Mouse (Mus musculus): ENCODE results near the gene Rab12. TPM values are rescaled to one million over a fixed set of nuclear protein-coding genes. Genes with fewer than 3 reads are reported as not detected.

Rab12 gene
- polyA plus RNA-seq, 1 experiment from 2014 or later = 48.6 TPM

- H3K4me3 ChIP-seq = no peak overlapping the region
- H3K27ac ChIP-seq = no peak overlapping the region
- no peaks in the 10 kb centered on the region for H3K27me3 ChIP-seq
- H3K9ac ChIP-seq = no peak overlapping the region
- no peaks in the 10 kb centered on the region for H3K9me3 ChIP-seq
- H3K36me3 ChIP-seq = 0 out of 2 replicates have a peak, but pooled peaks cover 4% of the 10 kb centered on the region
- no peak overlapping the region for H3K4me2 ChIP-seq
- peaks cover 23% of the 10 kb centered on the region for H3K4me1 ChIP-seq
- no peak for ATAC-seq (ENCODE audit: insufficient number of reproducible peaks, low FRiP score, low TSS enrichment, low read depth)
- WGBS = 88% methylated on average over 4 of the region's 4 CpGs
These were observed 2.6 kb downstream of the Rab12 start for GRCm38 (mm10) chr17:66516953-66517352.

GRCm38 (mm10) chr17:66514288-66514995 is 5.1 kb downstream of the Rab12 start:
- Histone ChIP-seq H3K27ac (no peak overlapping the region), H3K9ac (no peak overlapping the region), H3K4me3 (no peak overlapping the region), H3K4me2 (no peak overlapping the region), H3K4me1 (peaks cover 25% of the 10 kb centered on the region), H3K27me3 (no peaks in the 10 kb centered on the region), H3K9me3 (no peaks in the 10 kb centered on the region), H3K36me3 (0 out of 2 replicates have a peak, but pooled peaks cover 4% of the 10 kb centered on the region)
- no peak for ATAC-seq (ENCODE audit: insufficient number of reproducible peaks, low FRiP score, low TSS enrichment, low read depth)
- 71% methylated on average over 10 of the region's 10 CpGs for WGBS

GRCm38 (mm10) chr17:66512202-66512956 is 7.2 kb downstream of the Rab12 start:
- Histone ChIP-seq H3K4me3 (no peak overlapping the region), H3K9me3 (no peaks in the 10 kb centered on the region), H3K36me3 (0 out of 2 replicates have a peak, but pooled peaks cover 8% of the 10 kb centered on the region), H3K4me2 (no peak overlapping the region), H3K4me1 (peaks cover 12% of the 10 kb centered on the region; the same call in 1 of the 2 replicates), H3K9ac (no peak overlapping the region), H3K27ac (no peak overlapping the region), H3K27me3 (no peaks in the 10 kb centered on the region)
- no peak for ATAC-seq (ENCODE audit: insufficient number of reproducible peaks, low FRiP score, low TSS enrichment, low read depth)
- 62% methylated on average over 15 of the region's 15 CpGs for WGBS

GRCm38 (mm10) chr17:66510221-66510683 is 9.3 kb downstream of the Rab12 start:
- H3K36me3 ChIP-seq = peaks cover 18% of the 10 kb centered on the region

GRCm38 (mm10) chr17:66507049-66507954 is 12.2 kb downstream of the Rab12 start:
- ATAC-seq (ENCODE audit: insufficient number of reproducible peaks, low FRiP score, low TSS enrichment, low read depth) = no peak
- peaks cover 30% of the 10 kb centered on the region for H3K36me3 ChIP-seq
- no peaks in the 10 kb centered on the region for H3K27me3 ChIP-seq
- no peak overlapping the region for H3K4me2 ChIP-seq
- no peak overlapping the region for H3K9ac ChIP-seq
- H3K27ac ChIP-seq = no peak overlapping the region
- peaks cover 7% of the 10 kb centered on the region; the same call in 1 of the 2 replicates for H3K4me1 ChIP-seq
- no peak overlapping the region for H3K4me3 ChIP-seq
- 82% methylated on average over 9 of the region's 9 CpGs for WGBS
- H3K9me3 ChIP-seq = no peaks in the 10 kb centered on the region

More at GRCm38 (mm10) chr17:66510221-66510683, 9.3 kb downstream of the Rab12 start:
- no peak overlapping the region for H3K4me2 ChIP-seq
- no peak overlapping the region for H3K4me3 ChIP-seq
- peaks cover 12% of the 10 kb centered on the region; the same call in 1 of the 2 replicates for H3K4me1 ChIP-seq
- no peaks in the 10 kb centered on the region for H3K9me3 ChIP-seq
- ATAC-seq (ENCODE audit: insufficient number of reproducible peaks, low FRiP score, low TSS enrichment, low read depth) = peak; percentile 38; the same call in 1 of the 2 replicates
- no peak overlapping the region for H3K27ac ChIP-seq
- no peaks in the 10 kb centered on the region for H3K27me3 ChIP-seq
- 49% methylated on average over 10 of the region's 10 CpGs for WGBS
- no peak overlapping the region for H3K9ac ChIP-seq

- H3K4me3 ChIP-seq = no peak overlapping the region
- 88% methylated on average over 8 of the region's 8 CpGs for WGBS
- no peak overlapping the region for H3K9ac ChIP-seq
- peaks cover 45% of the 10 kb centered on the region for H3K36me3 ChIP-seq
- no peak overlapping the region for H3K27ac ChIP-seq
- H3K4me2 ChIP-seq = no peak overlapping the region
- no peaks in the 10 kb centered on the region for H3K27me3 ChIP-seq
- no peaks in the 10 kb centered on the region for H3K4me1 ChIP-seq
- ATAC-seq (ENCODE audit: insufficient number of reproducible peaks, low FRiP score, low TSS enrichment, low read depth) = no peak
- H3K9me3 ChIP-seq = no peaks in the 10 kb centered on the region
These were observed 14.6 kb downstream of the Rab12 start for GRCm38 (mm10) chr17:66504964-66505363.

GRCm38 (mm10) chr17:66504248-66504647 is 15.3 kb downstream of the Rab12 start:
- no peaks in the 10 kb centered on the region for H3K27me3 ChIP-seq
- no peak overlapping the region for H3K4me2 ChIP-seq
- WGBS = 88% methylated on average over 2 of the region's 2 CpGs
- no peaks in the 10 kb centered on the region for H3K4me1 ChIP-seq
- H3K9me3 ChIP-seq = no peaks in the 10 kb centered on the region
- H3K27ac ChIP-seq = no peak overlapping the region
- H3K36me3 ChIP-seq = peaks cover 52% of the 10 kb centered on the region
- ATAC-seq (ENCODE audit: insufficient number of reproducible peaks, low FRiP score, low TSS enrichment, low read depth) = no peak
- H3K4me3 ChIP-seq = no peak overlapping the region
- no peak overlapping the region for H3K9ac ChIP-seq

GRCm38 (mm10) chr17:66503466-66503865 is 16.1 kb downstream of the Rab12 start:
- Histone ChIP-seq H3K4me2 (no peak overlapping the region), H3K27ac (no peak overlapping the region), H3K9me3 (no peaks in the 10 kb centered on the region), H3K4me3 (no peak overlapping the region), H3K9ac (no peak overlapping the region), H3K4me1 (no peaks in the 10 kb centered on the region), H3K36me3 (peaks cover 57% of the 10 kb centered on the region), H3K27me3 (no peaks in the 10 kb centered on the region)
- no peak for ATAC-seq (ENCODE audit: insufficient number of reproducible peaks, low FRiP score, low TSS enrichment, low read depth)
- 77% methylated on average over 9 of the region's 9 CpGs for WGBS

- Histone ChIP-seq H3K27me3 (no peaks in the 10 kb centered on the region), H3K9ac (no peak overlapping the region), H3K9me3 (no peaks in the 10 kb centered on the region), H3K27ac (no peak overlapping the region), H3K4me2 (no peak overlapping the region), H3K4me3 (no peak overlapping the region), H3K4me1 (no peaks in the 10 kb centered on the region), H3K36me3 (peaks cover 62% of the 10 kb centered on the region)
- WGBS = 81% methylated on average over 6 of the region's 6 CpGs
- no peak for ATAC-seq (ENCODE audit: insufficient number of reproducible peaks, low FRiP score, low TSS enrichment, low read depth)
These were observed 16.7 kb downstream of the Rab12 start for GRCm38 (mm10) chr17:66502865-66503264.

GRCm38 (mm10) chr17:66498598-66498997 is 20.9 kb downstream of the Rab12 start:
- ATAC-seq (ENCODE audit: insufficient number of reproducible peaks, low FRiP score, low TSS enrichment, low read depth) = no peak
- H3K4me2 ChIP-seq = no peak overlapping the region
- no peaks in the 10 kb centered on the region for H3K27me3 ChIP-seq
- H3K4me1 ChIP-seq = no peaks in the 10 kb centered on the region
- no peak overlapping the region for H3K27ac ChIP-seq
- H3K4me3 ChIP-seq = no peak overlapping the region
- H3K9me3 ChIP-seq = no peaks in the 10 kb centered on the region
- 89% methylated on average over 14 of the region's 14 CpGs for WGBS
- H3K36me3 ChIP-seq = peaks cover 81% of the 10 kb centered on the region
- H3K9ac ChIP-seq = no peak overlapping the region

GRCm38 (mm10) chr17:66496589-66496988 is 22.9 kb downstream of the Rab12 start:
- H3K9ac ChIP-seq = no peak overlapping the region
- H3K9me3 ChIP-seq = no peaks in the 10 kb centered on the region

More at GRCm38 (mm10) chr17:66496589-66496988, 22.9 kb downstream of the Rab12 start:
- Histone ChIP-seq H3K27me3 (no peaks in the 10 kb centered on the region), H3K4me1 (no peaks in the 10 kb centered on the region), H3K4me3 (no peak overlapping the region), H3K4me2 (no peak overlapping the region), H3K36me3 (peaks cover 78% of the 10 kb centered on the region), H3K27ac (no peak overlapping the region)
- WGBS = 97% methylated on average over 9 of the region's 9 CpGs
- no peak for ATAC-seq (ENCODE audit: insufficient number of reproducible peaks, low FRiP score, low TSS enrichment, low read depth)
